Mouse (Mus musculus) olfactory bulb, adult 2 months (tissue): ENCODE results near the gene Mrpl12.

Experiments used
- CTCF ChIP-seq: fragments of 200-500 bp; IDR thresholded peaks from 2 replicates; pipeline ENCODE4 v1.5.1; 2012; ENCODE audit warnings: low read depth, mild to moderate bottlenecking, low read length, moderate library complexity; ENCODE audit not compliant: insufficient read depth
- POLR2A ChIP-seq: fragments of 200-500 bp; IDR thresholded peaks from 2 replicates; pipeline ENCODE4 v1.6.1; 2012; ENCODE audit warnings: mild to moderate bottlenecking, low read depth, low read length, moderate library complexity; ENCODE audit not compliant: insufficient read depth

DNA sequence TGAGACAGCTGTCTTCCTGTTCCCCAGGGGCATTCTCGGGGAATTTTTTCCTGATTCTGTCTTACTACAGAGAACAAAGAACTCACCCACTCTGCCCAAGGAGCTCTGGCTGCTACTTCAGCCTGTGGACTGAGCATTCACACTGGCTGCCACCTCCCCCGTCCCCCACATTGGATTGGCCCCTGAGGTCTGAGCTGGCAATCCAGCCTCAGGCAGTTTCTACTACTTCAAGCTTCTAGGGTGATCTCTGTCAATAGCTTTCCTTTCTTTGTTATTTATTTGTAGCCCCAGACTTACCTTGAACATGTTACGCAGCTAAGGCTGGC lies 8.4 kb downstream of the Mrpl12 start:
- TF ChIP-seq CTCF, result no peak
- no peak for TF ChIP-seq POLR2A
